Mouse (Mus musculus) adrenal gland (tissue): ENCODE data around the gene Ncoa5.

Source experiments
- intact Hi-C: fragments of 180-260 bp; cut with DNase I; formaldehyde crosslinking; loops from one replicate; pipeline ENCODE4 v1.15.1; 2025

Gene Ncoa5

DNA sequence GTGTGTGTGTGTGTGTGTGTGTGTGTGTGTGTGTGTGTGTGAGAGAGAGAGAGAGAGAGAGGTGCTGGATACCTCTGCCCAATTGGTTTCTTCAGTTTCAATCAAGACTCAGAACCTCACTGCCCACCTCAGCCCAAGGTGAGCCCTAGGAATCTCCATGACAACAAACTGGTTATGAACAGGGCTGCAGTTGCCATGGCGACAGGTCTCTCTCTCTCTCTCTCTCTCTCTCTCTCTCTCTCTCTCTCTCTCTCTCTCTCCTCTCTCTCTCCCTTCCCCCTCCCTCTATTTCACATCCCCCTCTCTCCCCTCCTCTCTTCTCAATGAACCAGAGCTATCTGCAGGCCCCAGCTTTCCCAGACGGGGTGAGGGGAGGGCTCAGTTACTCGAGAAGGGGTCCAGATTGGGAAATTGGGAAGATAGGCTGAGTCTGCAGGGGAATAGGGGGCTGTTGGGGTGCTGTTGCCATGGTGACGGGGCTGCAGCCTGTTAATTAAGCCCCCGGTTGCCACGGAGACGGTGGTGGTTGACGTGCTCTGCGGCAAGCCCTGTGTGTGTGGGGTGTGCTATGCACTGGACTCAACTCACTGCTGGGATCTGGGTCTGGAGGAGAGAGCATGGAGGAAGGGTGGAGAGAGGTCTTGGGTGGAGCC is 70.3 kb downstream of the Ncoa5 start:
- intact Hi-C loops = loop anchor here (5.0 kb wide), 1 partner anchor 108 kb away; no protein-coding TSS in a partner anchor

DNA sequence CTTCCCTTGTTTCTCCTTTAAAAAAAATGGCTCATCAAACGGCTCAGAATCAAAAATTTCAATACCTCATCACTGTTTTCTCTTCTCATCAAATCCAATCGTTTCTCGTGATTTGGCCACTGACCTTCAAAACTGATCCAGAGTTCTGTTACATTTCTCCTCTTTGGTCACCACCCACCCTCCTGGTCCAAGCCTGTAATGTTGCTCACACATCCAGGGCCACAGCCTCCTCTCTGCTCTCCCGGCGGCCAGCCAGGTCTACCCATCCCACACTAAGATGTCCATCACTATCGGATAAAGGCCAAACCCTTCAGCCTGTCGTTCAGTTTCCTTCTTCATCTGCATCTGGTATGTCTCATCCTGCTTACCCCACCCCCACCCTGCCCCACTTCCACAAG is 72.5 kb downstream of the Ncoa5 start:
- intact Hi-C loops = loop anchor here (5.0 kb wide), 1 partner anchor 110 kb away; no protein-coding TSS in a partner anchor

DNA sequence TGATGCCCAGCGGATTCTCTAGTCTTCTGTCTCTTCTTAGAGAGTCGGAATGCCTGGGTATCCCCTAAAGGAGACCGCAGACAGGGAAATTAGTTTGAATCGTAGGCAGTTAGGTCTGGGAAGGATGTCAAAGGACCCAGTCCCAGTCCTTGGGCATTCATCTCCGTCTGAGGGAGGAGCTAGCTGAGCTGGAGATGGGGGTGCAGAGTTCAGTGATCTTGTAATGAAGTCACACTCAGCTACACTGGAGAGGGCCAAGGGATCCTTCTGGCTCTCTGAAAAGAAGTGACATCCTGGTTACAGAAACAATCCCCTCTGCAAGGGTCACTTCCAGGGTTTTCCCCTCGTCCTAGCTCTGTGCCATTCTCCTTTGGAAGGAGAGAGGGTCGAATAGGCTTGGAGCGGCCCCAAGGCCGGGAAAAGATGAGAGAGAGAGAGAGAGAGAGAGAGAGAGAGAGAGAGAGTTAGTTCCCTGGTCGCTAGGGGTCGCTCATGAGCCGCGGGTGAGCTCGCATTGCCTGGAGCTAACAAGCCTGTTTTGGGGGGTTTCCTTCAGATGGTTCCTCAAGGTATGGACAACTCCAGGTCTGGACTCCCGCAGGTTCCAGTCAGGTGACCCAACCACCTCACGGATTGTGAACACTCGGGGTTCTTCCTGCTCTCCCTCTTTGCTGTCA is 73.0 kb downstream of the Ncoa5 start:
- intact Hi-C loops = loop anchor here (5.0 kb wide), 1 partner anchor 111 kb away; no protein-coding TSS in a partner anchor

DNA sequence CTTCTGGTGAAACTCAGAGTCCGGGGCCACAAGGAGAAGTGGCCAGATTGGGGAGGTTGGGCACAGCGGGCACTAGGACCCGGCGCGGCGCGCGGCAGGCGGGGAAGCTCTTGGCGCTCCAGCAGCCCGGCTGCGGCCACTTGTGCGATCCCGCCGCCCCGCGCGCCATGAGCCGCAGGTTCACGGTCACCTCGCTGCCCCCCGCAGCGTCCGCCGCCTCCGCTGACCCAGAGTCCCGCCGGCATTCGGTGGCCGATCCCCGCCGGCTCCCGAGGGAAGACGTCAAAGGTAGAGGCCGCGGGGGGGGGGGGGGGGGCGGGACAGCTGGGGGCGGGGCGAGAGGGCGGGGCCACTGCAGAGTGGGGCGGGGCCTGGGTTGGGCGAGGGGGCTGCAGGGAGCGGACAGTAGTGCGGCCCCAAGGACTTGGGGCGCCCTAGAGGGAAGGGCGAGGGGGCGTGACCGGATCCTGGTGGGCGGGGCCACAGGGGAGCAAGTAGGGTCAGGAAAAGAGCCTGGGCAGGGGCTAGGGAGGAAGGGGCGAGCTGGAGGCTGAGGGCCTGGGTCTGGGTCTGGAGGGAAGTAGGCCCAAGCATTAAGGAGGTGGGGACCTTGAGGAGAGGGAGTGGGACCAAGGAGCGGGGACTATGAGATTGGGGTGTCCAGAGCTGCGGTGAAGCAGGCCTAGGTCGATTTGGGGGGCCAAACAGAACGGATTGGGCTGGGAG is 73.8 kb downstream of the Ncoa5 start, which contains the start of gene Slc12a5:
TSS of gene Slc12a5 (plus strand) at position 87 of the 726 bp plus-strand sequence.
- intact Hi-C loops = loop anchor here (5.0 kb wide), 1 partner anchor 111 kb away; no protein-coding TSS in a partner anchor

DNA sequence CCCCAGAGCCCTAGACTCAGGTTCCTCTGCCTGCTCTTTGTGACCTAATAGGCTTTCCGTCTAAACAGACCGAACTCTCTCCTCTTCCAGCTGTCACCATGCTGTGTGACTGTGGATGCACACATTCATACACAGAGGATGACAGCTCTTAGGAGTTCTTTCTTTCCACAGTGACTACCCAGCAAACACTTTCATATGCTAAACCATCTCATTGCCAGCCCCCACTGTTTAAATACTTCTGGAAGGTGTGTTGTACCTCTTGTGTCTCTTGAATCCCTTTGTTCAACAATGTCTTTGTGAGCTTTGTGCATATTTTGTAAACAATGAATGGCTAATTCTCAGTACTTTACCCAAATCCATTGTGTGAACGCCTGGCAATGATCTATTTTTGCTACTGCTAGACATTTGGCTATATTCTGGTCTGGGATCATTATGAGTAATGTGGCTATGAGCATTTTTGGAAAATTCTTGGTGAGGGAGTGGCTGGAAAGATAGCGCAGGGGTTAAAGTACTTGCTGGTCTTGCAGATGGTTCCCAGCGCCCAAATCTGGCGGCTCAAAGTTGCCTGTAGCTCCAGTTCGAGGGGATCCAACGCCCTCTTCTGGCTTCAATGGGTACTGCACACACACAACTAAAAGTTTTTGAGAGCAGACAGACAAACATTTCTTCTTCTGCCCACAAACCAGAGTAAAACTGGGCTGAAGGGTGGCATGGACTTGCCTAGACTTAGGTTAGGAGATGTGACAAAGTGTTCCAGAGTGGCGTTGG is 76.9 kb downstream of the Ncoa5 start:
- intact Hi-C loops = no loop called here

DNA sequence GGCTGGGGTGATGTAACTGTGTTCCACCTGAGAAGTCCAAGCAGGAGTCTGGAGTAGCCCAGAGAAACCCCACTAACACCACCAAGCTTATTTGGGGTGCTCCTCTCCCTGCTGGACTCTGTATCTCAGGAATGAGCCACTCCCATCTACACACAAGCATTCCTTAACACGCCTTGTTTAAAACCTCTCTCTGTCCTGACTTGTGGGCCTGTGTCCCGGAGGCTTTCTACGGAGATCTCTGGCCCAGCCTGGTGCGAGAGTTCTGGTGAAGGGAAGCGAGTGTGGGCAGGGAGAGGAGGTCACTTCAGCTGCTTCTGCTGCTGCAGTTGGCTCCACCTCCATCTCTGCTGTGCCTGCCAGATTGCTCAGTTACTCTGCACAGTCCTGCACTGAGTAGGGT is 78.5 kb downstream of the Ncoa5 start:
- intact Hi-C loops = no loop called here

DNA sequence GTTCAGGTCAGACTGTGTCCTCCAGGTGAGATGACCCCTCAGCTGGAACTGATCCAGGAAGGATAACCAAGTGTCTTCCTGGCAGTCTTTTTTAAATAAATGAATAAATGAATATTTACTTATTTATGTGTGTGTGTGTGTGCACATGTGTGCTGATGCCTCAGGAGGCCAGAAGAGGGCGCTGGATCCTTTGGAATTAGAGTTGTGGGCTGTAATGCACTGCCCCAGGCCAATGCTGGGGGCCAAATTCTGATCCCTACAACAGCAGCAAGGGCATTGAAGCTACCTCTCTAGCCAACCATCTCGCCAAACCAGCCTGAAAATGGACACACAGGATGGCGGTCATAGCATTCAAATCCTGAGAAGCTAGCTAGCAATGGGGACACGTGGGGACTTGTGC is 78.9 kb downstream of the Ncoa5 start:
- intact Hi-C loops = no loop called here

DNA sequence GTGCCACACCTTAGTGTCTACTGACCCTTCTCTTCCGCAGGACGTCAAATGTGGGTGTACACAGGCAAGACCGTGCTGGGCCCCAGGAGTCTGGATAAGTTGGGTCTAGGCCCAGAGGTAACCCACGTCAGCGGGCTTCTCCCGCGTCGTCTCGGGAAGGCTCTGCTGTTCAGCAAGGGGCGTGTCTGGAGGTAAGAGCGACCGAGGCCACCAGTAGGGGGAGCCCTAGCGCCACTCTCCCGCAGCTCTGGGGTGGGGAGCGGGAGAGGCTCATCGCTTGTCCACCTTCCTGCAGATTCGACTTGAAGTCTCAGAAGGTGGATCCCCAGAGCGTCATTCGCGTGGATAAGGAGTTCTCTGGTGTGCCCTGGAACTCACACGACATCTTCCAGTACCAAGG is 81.4 kb downstream of the Ncoa5 start:
- intact Hi-C loops = no loop called here

DNA sequence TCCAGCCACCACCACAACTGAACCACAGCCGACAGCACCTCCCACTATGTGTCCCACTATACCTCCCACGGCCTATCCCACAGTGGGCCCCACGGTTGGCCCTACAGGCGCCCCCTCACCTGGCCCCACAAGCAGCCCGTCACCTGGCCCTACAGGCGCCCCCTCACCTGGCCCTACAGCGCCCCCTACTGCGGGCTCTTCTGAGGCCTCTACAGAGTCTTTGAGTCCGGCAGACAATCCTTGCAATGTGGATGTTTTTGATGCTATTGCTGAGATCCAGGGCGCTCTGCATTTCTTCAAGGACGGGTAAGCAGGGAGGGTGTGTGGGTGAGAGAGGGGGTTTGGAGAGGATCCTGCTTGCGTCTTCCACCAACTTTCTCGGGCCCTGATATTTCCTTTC is 82.2 kb downstream of the Ncoa5 start:
- intact Hi-C loops = no loop called here

DNA sequence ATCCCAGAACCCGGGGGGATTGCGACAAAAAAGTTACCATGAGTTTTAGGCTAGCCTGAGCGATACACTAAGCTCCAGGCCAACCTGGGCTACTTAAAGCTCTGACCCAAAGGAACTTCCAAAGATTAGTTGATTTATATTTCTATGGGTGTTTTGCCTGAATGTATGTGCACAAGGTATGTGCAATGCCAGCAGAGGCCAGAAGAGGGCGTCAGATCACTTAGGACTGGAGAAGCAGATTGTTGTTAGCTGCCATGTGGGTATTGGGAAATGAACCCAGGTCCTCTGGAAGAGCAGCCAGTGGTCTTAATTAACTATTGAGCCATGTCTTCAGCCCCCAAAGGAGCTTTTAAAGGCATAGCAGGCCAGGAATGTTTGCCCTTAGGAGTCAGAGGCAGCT is 82.9 kb downstream of the Ncoa5 start:
- intact Hi-C loops = no loop called here

DNA sequence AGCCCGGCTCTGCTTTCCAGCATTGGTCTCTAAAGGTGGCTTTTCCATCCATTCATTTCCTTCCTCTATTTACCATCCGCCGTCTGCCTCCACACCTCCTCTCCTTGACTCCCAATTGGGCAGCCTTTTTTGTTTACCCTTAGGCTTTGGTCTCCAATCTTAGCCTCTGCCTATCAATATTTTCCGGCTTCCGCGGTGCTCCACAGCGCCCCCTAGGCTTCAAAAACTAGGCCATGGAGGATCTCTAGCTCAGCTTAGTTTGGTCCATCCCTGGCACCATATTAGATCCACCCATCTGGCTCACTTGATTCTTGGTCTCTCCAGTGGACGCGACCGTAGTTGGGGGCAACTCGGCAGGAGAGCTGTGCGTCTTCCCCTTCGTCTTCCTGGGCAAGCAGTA is 84.2 kb downstream of the Ncoa5 start:
- intact Hi-C loops = no loop called here
